Mouse (Mus musculus) small intestine, adult 2 months (tissue): Measurements from ENCODE around the gene Syvn1. TPM values are rescaled to one million over a fixed set of nuclear protein-coding genes. Genes with fewer than 3 reads are reported as not detected.

ENCODE experiments used
- H3K27ac ChIP-seq: fragments of 200-500 bp; 2 replicates; pipeline ENCODE4 v1.5.1; 2012; ENCODE audit warnings: low read depth, low read length, control low read depth, inconsistent platforms; ENCODE audit not compliant: insufficient read depth
- H3K27me3 ChIP-seq: fragments of 200-500 bp; 2 replicates; pipeline ENCODE4 v1.6.1; 2012; ENCODE audit warnings: mild to moderate bottlenecking, moderate library complexity, low read length, inconsistent platforms; ENCODE audit not compliant: control insufficient read depth, insufficient read depth
- H3K36me3 ChIP-seq: fragments of 200-500 bp; 2 replicates; pipeline ENCODE4 v1.6.1; 2012; ENCODE audit warnings: mild to moderate bottlenecking, low read length, control low read depth, inconsistent platforms; ENCODE audit not compliant: control insufficient read depth, insufficient read depth
- H3K4me1 ChIP-seq: fragments of 200-500 bp; 2 replicates; pipeline ENCODE4 v1.6.1; 2012; ENCODE audit warnings: low read length, inconsistent platforms, mixed read lengths; ENCODE audit not compliant: control insufficient read depth, insufficient read depth, insufficient read length
- H3K4me3 ChIP-seq: fragments of 200-500 bp; 2 replicates; pipeline ENCODE4 v1.5.1; 2012; ENCODE audit warnings: low read depth, mild to moderate bottlenecking, control low read depth, inconsistent platforms, low read length, moderate library complexity
- CTCF ChIP-seq: fragments of 200-500 bp; IDR thresholded peaks from 2 replicates; pipeline ENCODE4 v1.5.1; 2012; ENCODE audit warnings: low read depth, mild to moderate bottlenecking, control low read depth, inconsistent platforms, low read length, moderate library complexity, mixed read lengths; ENCODE audit not compliant: insufficient replicate concordance, insufficient read length; ENCODE audit errors: extremely low read depth
- POLR2A ChIP-seq: fragments of 200-500 bp; IDR thresholded peaks from 2 replicates; pipeline ENCODE4 v1.6.1; 2012; ENCODE audit warnings: low read depth, mild to moderate bottlenecking, control low read depth, inconsistent platforms, low read length, moderate library complexity
- WGBS: fragments of 180-500 bp; shearing (Covaris S2); methylation state at CpG from one replicate; pipeline ENCODE4 v1.1.7; 2018; 5-methylcytosine and 5-hydroxymethylcytosine counted together
- polyA plus RNA-seq: library from polyadenylated mRNA; depleted of rRNA; stranded (reverse); fragments of >200 nt; gene quantifications from 2 replicates; pipeline ENCODE4 v1.2.3, GENCODE M21; 2012; rRNA removed

Syvn1 gene
- 70.9 and 103 TPM in 2 replicates for polyA plus RNA-seq

DNA sequence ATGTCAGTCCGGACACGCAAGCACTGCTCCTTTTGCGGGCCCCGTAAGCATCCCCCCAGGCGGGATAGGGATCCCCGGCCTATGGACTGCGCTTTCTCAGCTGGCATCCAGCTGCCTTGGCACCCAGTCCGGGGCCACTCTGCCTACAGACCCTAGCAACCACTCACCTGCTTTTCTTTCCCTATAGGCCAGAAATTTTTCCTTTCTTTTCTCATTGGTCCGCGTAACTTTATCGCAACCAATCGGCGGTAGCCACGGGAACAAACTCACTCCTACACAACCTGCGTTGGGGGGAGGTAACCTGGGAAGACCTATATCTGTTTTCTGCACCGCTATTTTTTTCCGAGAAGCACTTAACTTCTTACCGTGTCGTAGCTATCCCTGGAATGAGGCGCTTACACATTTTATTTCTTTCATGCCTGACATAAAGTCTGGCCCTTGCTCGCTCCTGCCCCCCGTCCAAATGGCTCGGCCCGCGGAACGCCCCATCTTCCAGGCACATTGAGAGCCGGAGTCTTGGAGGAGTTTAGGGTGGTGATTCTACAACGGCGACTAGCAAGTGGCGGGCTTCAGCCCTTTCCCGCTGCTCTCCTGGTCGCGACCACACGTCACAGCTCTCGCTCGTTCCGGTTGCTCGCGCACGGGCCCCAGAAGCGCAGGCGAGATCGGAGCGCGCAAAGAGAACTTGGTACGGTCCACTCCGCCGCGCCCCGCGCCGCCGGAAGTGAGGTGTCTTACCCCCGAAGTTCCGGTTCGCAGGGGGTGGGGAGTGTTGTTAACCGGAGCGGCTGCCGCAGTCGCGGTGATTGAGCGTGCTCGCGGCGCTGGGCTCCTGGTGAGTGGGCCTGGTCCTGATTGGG, at the start of gene Syvn1:
TSS of gene Syvn1 (plus strand) at position 283 of the 860 bp plus-strand sequence.
- Histone ChIP-seq H3K36me3 (peaks cover 34% of the 10 kb centered on the region), H3K27me3 (no peaks in the 10 kb centered on the region), H3K4me1 (peaks cover 7% of the 10 kb centered on the region), H3K27ac (peak within 1 kb of the TSS; percentile 99), H3K4me3 (peak within 1 kb of the TSS; percentile 73)
- TF ChIP-seq CTCF (no peak), POLR2A (peak; percentile 59; the same call in 1 of the 2 replicates)
- under 1% methylated on average over 65 of the region's 65 CpGs for WGBS

DNA sequence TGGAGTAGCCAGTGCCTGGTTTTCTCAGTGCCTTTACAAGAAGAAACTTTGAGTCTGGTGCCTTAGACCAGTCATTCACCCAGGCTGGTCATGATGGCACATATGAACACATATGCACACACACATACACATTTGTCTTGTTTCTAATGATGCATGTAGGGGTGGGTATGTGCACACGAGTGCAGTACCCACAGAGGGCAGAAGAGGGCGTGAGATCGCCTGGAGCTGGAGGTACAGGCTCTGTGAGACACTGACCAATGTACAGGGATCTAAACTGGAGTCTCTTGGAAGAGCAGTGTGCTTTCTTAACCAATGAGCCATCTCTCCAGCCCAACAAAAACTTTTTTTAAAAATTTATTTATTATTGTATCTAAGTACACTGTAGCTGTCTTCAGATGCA, 48.2 kb upstream of the Syvn1 start:
- 94% methylated on average over 3 of the region's 3 CpGs for WGBS
- H3K27me3 ChIP-seq = no peaks in the 10 kb centered on the region
- H3K4me1 ChIP-seq = no peaks in the 10 kb centered on the region
- H3K27ac ChIP-seq = no peak overlapping the region
- H3K36me3 ChIP-seq = peaks cover 75% of the 10 kb centered on the region
- H3K4me3 ChIP-seq = no peak overlapping the region
- TF ChIP-seq POLR2A (no peak), CTCF (no peak)

- TF ChIP-seq POLR2A (no peak), CTCF (no peak)
- 90% methylated on average over 5 of the region's 5 CpGs for WGBS
- Histone ChIP-seq H3K4me1 (no peaks in the 10 kb centered on the region), H3K27ac (no peak overlapping the region), H3K4me3 (no peak overlapping the region), H3K36me3 (peaks cover 64% of the 10 kb centered on the region), H3K27me3 (no peaks in the 10 kb centered on the region)
Observed at GRCm38 (mm10) chr19:5999969-6000368, 46.4 kb upstream of the Syvn1 start.

- WGBS = 81% methylated on average over 11 of the region's 11 CpGs
- H3K27me3 ChIP-seq = no peaks in the 10 kb centered on the region
- H3K4me3 ChIP-seq = no peak overlapping the region
- TF ChIP-seq CTCF (no peak), POLR2A (no peak)
- no peak overlapping the region for H3K27ac ChIP-seq
- H3K36me3 ChIP-seq = peaks cover 60% of the 10 kb centered on the region
- H3K4me1 ChIP-seq = peaks cover 4% of the 10 kb centered on the region; the same call in 1 of the 2 replicates
Observed at GRCm38 (mm10) chr19:6005541-6005940, 40.8 kb upstream of the Syvn1 start.

DNA sequence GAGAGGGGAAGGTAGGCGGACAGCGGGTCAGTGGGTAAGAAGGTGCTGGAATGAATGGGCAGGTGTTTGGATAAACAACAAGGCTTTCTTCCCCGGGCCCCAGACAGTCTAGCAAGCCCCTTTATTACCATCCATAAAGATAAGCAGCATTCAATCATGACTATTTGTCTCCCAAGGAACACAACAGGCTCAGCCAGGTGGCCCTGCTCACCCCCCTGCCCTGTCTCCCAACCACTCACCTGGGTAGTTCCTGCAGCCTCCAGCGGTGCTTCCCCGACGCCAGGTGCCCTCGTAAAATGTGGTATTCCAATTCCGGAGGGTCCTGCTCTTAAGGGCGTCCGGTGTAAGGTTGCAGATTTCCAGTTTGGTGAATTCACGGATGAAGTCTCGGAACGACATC, 39.4 kb upstream of the Syvn1 start:
- Histone ChIP-seq H3K36me3 (peaks cover 58% of the 10 kb centered on the region), H3K4me1 (peaks cover 4% of the 10 kb centered on the region; the same call in 1 of the 2 replicates), H3K27ac (no peak overlapping the region), H3K4me3 (no peak overlapping the region), H3K27me3 (no peaks in the 10 kb centered on the region)
- TF ChIP-seq CTCF (no peak), POLR2A (no peak)
- 33% methylated on average over 13 of the region's 13 CpGs for WGBS

GRCm38 (mm10) chr19:6009137-6009536, 37.2 kb upstream of the Syvn1 start:
- Histone ChIP-seq H3K4me3 (no peak overlapping the region), H3K4me1 (peaks cover 9% of the 10 kb centered on the region; the same call in 1 of the 2 replicates), H3K27me3 (no peaks in the 10 kb centered on the region), H3K36me3 (peaks cover 50% of the 10 kb centered on the region), H3K27ac (no peak overlapping the region)
- 94% methylated on average over 8 of the region's 8 CpGs for WGBS
- TF ChIP-seq POLR2A (no peak), CTCF (no peak)

GRCm38 (mm10) chr19:6013691-6014090, 32.7 kb upstream of the Syvn1 start:
- H3K27ac ChIP-seq = no peak overlapping the region
- H3K36me3 ChIP-seq = peaks cover 26% of the 10 kb centered on the region
- H3K27me3 ChIP-seq = no peaks in the 10 kb centered on the region
- peak overlapping the region; percentile 80 for H3K4me3 ChIP-seq
- H3K4me1 ChIP-seq = peaks cover 11% of the 10 kb centered on the region; the same call in 1 of the 2 replicates
- TF ChIP-seq POLR2A (no peak), CTCF (no peak)
- 44% methylated on average over 10 of the region's 10 CpGs for WGBS
